Mouse (Mus musculus) v-Abl transformed pro-B cells (cell line): ENCODE data around the gene Dlg2.

Experiments used
- in situ Hi-C, 2 experiments: fragments of 400-800 bp; cut with MboI; formaldehyde crosslinking; loops; one replicate each; pipeline ENCODE4 v1.15.1; 2025; ENCODE audit not compliant: unreplicated experiment in 2 of 2

The Dlg2 gene

DNA sequence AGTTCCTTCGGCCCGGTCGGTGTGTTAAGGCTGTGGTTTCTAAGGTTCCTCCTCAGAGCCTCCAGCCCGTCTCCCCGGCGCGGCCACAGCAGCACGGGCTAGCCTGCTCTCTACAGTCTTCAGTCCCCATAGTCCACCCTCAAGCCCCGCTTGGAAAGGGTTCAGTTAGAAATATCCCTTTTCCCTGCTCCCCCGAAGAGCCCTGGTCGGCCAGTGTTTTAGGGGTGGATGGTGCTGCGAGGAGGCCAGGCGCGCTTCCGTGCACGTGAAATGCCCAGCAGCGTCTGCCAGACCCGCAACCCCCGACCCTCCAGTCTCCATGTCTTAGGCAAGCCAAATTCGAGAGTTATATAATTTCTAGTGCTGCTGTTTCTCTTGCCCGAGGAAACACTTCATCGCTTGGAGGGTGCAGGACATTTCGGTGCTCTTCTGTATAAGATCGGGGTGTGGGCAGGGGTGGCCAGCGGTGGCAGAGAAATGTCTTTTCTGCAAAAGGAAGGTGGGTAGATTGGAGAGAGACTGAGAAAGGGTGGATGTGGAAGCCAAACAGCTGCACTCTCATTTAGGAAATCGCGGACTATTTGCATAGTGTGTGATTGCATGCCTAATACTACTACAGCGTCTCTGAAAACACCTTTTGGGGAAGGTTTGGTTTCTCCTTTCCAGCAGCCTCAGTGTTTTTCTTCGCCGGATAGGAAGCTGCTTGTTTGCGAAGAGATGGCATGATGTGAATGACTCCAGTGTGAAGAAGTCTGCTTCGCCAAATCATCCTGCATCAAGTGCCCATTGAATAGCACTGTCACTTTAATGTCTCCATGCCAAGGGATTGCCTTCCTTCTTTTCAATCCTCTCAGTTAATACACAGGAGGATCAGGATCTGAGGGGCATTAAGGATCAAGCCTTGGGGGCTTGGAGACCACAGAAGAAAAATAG is at the start of gene Dlg2:
Dlg2 (plus strand) TSS at position 360 of the 933 bp plus-strand sequence.
- in situ Hi-C loops: loop anchor here in 1 of 2 experiments (5.0 to 10.0 kb wide), 2 partner anchors 34 to 1262 kb away; partner anchors contain the start of gene Crebzf

DNA sequence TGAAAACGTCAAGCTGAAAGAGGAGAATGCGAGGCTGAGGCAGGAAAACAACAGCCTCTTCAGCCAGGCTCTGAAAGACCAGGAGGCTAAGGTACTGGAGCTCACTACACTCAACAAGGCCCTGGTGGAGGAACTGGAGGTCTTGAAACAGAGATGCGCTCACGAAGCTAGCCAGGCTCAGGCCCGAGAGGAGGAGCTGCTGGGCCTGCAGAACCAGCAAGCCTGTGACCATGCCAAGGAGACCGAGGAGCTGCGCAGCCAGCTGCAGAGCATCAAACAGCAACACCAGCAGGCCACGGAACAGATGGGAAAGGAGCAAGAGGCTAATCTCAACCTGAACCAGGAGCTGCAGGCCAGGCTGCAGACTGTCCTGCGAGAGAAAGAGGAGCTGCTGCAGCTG is 49.5 kb upstream of the Dlg2 start:
- in situ Hi-C loops: loop anchor here (10.0 to 25.0 kb wide), 2 partner anchors 432 to 440 kb away; partner anchors contain the start of gene Eed (in 1 of the 2)

DNA sequence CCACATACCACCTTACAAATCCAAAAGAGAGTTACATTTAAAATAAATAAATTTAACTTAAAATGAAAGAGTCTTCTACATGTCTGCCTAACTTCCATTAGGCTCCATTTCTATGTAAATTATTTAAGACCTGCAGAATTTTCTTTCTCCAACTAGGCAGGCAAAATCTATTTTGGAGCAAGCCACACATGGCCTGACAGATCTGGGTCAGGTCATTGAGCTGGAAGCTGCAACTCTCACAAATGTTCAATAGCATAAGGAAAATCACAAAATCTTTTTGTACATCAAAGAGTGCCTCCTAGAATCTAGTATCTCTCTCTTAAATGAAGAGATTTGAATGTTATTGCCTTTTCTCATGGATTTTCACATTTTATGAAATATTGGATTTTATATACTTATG is 44.3 kb upstream of the Dlg2 start:
- in situ Hi-C loops: loop anchor here in 1 of 2 experiments (25.0 kb wide), 1 partner anchor 445 kb away; the partner anchor contains the start of gene Eed

DNA sequence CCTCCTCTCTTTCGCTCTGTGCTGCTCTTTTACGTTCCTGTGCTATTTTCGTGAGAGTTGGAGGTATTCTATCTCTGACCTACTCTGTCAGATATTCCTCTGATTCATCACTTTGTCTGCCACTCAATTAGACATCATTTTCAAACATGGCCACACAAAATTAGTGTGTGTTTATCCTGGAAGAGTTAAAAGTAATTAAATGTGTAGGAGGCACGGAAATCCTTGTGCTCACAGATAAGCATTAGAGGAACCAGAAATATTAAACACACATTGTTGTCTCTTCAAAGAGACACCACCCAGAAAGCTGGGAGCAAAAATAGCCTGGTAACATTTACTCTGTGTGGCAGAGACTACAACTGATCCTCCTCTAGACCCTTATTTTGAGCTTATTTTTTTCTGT is 36.4 kb upstream of the Dlg2 start:
- in situ Hi-C loops: loop anchor here (5.0 to 25.0 kb wide), 2 partner anchors 37 to 453 kb away; partner anchors contain the start of genes Dlg2 (in 1 of the 2), Eed (in 1 of the 2) and Tmem126b (in 1 of the 2)

DNA sequence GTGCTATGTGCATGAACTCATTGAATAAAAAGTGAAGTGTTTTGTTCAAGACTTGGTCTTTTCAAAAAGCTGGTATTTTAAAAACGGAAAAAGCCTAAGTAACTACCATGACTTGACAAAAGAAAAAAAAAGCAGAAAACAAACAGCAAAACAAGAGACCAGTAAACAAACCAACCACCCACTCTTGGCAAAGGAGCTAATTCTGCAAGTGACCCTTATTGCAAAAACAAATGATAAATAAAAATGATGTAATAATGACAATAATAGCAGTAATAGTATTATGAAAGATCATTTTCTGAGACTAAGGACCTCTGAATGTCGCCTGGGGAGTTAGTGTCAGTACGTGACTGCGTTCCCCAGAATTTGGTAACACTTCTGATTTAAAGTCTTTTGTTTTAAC is 34.4 kb upstream of the Dlg2 start:
- in situ Hi-C loops: loop anchor here (5.0 to 25.0 kb wide), 2 partner anchors 35 to 455 kb away; partner anchors contain the start of genes Dlg2 (in 1 of the 2), Eed (in 1 of the 2) and Tmem126b (in 1 of the 2)

DNA sequence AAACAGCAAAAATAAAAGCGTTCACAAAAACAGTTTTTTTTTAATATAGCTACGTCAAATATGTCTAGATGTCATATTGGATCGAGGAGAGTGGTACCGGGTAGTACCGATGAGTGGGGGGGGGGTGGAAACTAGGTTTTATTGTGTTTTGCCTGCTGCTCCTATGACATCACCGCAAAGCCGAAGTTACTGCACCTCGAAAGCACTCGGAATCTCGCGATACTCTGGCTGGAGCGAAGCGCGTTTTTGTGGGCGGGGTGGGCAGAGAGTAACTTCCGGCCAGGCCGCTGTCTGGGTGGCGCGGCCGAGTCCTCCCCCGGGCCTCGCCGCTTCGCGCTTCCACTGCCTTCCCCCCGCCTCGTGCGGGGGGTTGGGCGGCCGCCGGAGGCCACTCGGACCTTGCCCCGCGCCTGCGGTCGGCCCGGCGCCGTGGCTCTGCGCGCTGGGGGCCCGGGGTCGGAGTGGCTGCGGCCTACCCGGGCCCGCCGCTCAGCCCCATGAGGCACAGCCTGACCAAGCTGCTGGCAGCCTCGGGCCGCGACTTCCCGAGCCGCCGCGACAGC is 33.9 kb upstream of the Dlg2 start, which contains the start of gene Crebzf:
Crebzf (plus strand) TSS at position 212 of the 563 bp plus-strand sequence.
- in situ Hi-C loops: loop anchor here (5.0 to 25.0 kb wide), 2 partner anchors 35 to 455 kb away; partner anchors contain the start of genes Dlg2 (in 1 of the 2), Eed (in 1 of the 2) and Tmem126b (in 1 of the 2)

DNA sequence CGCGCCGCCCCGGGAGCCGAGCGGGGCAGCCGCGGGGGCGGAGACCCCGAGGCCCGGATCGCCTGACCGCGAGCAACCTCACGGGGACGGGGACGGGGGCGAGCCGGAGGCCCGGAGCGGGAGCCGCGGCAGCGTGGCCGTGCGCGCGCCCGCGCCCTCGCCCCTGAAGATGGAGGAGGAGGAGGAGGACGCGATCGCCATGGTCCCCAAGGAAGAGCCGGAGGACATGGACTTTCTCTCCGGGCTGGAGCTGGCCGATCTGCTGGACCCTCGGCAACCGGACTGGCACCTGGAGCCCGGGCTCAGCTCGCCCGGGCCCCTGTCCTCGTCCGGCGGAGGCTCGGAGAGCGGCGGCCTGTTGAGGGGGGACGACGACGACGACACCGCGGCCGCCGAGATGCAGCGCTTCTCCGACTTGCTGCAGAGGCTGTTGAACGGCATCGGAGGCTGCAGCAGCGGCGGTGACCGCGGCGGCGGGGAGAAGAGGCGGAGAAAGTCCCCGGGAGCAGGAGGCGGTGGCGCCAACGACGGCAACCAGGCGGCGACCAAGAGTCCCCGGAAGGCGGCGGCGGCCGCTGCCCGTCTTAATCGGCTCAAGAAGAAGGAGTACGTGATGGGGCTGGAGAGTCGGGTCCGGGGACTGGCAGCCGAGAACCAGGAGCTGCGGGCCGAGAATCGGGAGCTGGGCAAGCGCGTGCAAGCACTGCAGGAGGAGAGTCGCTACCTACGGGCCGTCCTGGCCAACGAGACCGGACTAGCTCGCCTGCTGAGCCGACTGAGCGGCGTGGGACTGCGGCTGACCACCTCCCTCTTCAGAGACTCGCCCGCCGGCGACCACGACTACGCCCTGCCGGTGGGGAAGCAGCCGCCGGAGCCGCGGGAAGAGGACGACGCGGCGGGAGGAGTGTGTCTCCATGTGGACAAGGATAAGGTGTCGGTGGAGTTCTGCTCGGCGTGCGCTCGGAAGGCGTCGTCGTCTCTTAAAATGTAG is 33.1 kb upstream of the Dlg2 start:
- in situ Hi-C loops: loop anchor here (5.0 to 25.0 kb wide), 2 partner anchors 34 to 456 kb away; partner anchors contain the start of genes Dlg2 (in 1 of the 2), Eed (in 1 of the 2) and Tmem126b (in 1 of the 2)

DNA sequence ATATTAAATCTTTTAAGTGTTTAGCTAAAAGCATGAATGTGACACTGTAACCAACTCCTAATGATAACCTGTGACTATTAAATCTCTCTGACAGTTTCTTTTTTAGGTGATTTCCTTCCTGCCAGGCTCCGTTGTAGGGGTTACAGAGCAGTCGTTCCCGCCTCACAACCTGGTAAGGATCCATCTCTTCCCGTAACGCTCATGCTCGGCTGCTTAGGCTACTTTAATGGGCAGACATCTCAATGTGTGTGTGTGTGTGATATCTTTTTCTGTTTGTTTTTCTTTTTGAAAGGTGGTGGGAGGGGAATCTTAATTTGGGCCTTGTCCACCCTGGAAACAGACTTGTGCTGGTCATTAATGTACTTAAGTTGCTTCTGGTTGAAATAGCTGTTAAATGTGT is 32.3 kb upstream of the Dlg2 start:
- in situ Hi-C loops: loop anchor here (5.0 to 25.0 kb wide), 2 partner anchors 33 to 457 kb away; partner anchors contain the start of genes Dlg2 (in 1 of the 2), Eed (in 1 of the 2) and Tmem126b (in 1 of the 2)

DNA sequence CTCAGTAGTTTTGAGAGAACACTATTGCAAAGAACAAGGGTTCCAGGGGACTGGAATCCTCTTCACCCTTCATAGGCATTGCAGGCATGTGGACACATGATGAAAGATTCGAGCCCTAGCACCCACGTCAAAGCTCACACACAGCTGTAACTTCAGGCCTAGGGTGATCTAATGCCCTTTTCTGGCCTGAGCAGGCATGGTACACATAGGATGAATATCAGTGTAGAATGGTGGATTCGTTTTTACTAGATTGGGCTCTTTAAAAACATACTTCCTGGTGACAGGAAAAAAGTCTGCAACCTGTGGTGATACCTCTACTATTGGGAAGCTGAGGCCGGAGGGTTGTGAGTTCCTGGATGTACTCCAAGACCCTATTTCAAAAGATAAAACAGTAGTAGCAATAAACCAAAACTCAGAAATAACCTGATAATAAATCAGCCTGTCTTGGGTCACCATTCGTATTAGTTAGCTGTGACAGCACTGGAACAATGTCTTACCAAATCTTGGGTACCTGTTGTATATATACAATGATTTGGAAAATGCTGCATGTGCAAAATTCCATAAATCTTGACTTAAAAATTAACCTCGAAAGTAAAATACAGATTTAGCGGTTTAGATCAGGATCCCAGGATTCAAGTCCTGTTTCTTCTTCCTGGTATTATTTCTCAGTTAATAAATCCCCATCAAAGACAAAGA is 20.2 kb upstream of the Dlg2 start:
- in situ Hi-C loops: loop anchor here (25.0 kb wide), 1 partner anchor 1981 kb away; no protein-coding TSS in a partner anchor

DNA sequence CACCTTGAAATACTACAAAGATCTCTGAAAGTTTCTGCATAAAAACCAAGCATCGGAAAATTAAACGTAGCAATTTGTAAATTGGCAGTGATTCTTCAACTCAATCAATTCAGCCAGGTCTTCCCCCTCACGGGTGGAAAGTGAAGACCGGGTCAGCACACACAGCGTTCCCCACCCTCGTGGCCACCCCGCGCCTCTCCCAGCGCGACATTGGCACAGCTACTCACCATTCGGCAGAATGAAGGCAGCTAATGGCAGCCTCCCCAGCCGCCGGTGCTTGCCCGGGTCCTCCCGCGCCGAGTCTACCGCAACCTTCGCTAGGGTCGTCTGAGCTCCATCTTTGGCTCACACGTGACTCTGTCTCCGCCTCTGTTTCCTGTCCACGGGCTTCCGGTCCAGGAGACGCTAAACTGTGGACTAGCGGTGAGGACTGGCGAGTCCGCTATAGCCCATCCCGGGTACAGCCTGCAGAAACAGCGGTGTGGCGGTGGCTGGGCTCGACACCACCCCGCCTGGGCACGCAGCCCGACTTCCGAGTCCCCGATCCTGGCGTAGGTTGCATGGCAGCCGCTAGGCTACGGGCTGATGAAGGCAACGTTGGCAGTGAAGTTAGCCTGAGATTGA is 19.5 kb upstream of the Dlg2 start, which contains the start of gene Tmem126a:
Tmem126a (minus strand) TSS at position 385 of the 624 bp plus-strand sequence.
- in situ Hi-C loops: loop anchor here (25.0 kb wide), 1 partner anchor 1980 kb away; no protein-coding TSS in a partner anchor

DNA sequence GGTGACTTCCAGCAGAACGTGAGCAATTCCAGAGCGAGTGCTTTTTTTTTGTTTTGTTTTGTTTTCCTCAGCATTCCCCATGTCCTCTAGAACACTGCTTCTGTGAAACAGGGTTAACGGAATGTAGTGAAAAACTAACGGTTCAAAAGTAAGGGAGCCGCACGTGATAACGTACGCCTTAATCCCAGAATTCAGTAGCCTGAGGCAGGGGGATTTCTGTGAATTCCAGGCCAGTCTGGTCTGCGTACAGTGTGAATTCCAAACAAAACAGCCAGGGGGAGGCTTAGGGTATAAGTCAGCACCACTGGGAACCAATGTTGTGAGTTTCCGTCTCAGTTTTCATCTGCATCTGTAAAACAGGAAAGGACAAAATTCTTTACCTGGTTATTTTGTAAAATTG is 19.0 kb upstream of the Dlg2 start:
- in situ Hi-C loops: loop anchor here (25.0 kb wide), 1 partner anchor 1980 kb away; no protein-coding TSS in a partner anchor

DNA sequence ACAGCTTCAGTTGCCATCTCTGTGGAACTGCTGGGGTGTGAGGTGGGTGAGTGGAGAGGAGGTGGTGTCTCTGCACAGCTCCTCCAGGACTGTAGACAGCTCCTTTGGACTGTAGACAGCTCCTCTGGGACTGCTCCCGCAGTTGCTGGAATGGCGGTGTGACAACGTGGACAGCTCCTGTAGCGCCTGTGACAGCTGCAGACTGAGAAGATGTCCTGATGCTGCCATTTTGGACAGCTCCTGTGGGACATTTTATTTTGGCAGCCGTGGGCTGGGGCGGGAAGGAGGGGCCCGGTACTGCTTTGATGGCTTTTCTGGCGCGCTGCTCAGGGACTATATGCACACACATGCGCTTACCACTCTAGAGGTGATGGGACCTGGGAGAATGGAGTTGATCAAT is 16.1 kb upstream of the Dlg2 start:
- in situ Hi-C loops: loop anchor here (25.0 kb wide), 1 partner anchor 1977 kb away; no protein-coding TSS in a partner anchor

DNA sequence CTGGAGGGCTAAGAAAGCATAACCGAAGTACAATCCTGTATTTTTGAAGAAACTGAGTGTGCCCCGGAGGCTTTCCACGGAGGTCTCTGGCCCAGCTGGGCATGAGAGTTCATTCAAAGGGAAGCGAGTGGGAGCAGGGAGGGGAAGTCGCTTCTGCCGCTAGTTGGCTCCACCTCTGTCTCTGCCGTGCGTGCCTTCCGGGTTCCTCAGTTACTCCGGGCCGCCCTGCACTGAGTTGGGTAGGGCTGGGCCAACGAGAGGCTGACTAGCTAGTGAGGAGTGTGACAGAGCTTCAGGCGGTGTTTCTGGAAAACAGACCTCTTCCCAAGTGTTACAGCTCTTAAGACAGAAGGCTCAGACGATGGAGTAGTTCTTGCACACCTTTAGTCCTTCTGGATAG is 15.5 kb upstream of the Dlg2 start:
- in situ Hi-C loops: loop anchor here (25.0 kb wide), 1 partner anchor 1976 kb away; no protein-coding TSS in a partner anchor

DNA sequence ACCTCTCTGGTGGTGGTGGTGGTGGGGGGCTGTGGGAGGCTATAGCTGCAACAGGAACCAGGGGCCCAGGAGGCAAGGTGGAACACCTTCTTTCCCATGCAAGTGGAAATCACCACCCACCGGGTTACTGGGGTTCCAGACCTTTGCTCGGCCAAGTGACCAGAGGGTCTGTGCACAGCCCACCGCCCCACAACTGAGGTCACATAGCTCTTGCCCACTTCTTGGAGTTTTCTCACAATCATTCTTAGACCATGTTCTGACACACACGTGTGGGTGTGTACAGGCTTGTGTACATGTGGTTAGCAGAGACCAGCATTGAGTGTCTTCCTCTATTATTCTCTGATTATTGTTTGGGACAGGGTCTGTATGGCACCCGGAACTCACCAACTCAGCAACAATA is 15.0 kb upstream of the Dlg2 start:
- in situ Hi-C loops: loop anchor here (25.0 kb wide), 1 partner anchor 1976 kb away; no protein-coding TSS in a partner anchor

DNA sequence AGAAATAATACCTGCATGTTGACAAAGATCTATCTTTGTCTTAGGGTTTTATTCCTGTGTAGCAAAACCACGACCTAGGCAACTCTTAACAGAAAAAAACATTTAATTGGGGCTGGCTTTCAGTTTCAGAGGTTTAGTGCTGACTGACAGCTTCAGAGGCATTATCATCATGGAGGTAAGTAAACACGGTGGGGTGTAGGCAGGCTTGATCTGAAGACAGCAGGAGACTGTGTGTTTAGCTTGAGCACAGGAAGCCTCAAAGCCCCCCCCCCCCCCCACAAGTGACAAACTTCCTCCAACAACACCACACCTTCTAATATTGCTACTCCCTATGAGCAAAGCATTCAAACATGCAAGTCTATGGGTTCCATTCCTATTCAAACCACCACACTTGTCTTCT is 3.0 kb upstream of the Dlg2 start:
- in situ Hi-C loops: loop anchor here (10.0 to 25.0 kb wide), 2 partner anchors 1259 to 1964 kb away; no protein-coding TSS in a partner anchor

DNA sequence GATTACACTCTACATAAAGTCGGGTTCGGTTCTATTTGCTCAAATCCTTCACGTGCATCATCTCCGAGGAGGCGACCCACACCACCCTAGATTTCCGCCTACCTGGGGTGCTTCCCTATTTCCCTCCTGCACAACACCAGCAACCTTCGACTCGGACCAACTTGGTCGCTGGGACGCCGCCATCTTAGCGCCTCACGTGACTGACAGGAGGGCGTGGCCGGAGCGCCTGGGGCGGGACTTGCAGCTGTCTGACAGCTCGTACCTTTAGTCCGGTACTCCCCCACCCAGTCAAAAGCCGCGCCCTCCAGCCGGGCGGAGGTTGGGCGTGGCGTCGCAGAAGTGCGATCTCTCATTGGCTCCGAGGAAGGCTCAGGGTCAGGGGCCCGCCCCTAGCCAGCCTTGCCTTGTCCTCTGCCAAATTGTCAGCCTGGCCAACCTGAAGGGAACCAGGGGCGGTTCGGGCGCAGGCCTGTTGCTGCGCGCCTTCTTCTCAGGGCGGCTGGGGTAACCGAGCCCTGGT is 619 bp upstream of the Dlg2 start, which contains the start of gene Tmem126b:
Tmem126b (minus strand) TSS at position 209 of the 520 bp plus-strand sequence.
- in situ Hi-C loops: loop anchor here in 1 of 2 experiments (5.0 to 10.0 kb wide), 2 partner anchors 34 to 1261 kb away; partner anchors contain the start of gene Crebzf

DNA sequence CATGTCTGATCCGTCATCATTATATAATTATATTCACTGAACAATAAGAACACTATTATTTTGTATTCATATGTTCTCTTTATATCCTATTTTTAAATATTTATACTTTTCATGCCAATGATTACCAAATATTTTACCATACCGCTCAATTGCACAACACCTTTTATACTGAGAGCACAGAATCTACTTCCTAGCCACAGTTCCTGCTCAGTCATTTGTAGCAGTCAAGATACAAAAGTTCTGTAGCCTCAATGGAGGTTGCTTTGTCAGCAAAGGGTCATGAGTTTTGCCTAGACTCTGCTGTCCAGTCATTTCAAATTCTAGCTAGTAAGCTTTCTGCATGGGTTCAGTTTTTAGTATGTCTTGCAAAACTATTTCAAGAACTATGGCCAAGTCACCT is 6.1 kb downstream of the Dlg2 start:
- in situ Hi-C loops: no loop called here
